Mouse (Mus musculus) olfactory bulb, adult 2 months (tissue): ENCODE results near the gene Plpp1. TPM values are rescaled to one million over a fixed set of nuclear protein-coding genes. Genes with fewer than 3 reads are reported as not detected.

Source experiments
- H3K27ac ChIP-seq: fragments of 200-500 bp; 2 replicates; pipeline ENCODE4 v1.5.1; 2012; ENCODE audit warnings: low read depth, low read length; ENCODE audit not compliant: insufficient read depth
- H3K4me1 ChIP-seq: fragments of 200-500 bp; 2 replicates; pipeline ENCODE4 v1.6.1; 2012; ENCODE audit warnings: low read length; ENCODE audit not compliant: control insufficient read depth, insufficient read depth
- H3K4me3 ChIP-seq: fragments of 200-500 bp; 2 replicates; pipeline ENCODE4 v1.5.1; 2012; ENCODE audit warnings: mild to moderate bottlenecking, low read depth, low read length, moderate library complexity; ENCODE audit not compliant: insufficient read depth
- CTCF ChIP-seq: fragments of 200-500 bp; IDR thresholded peaks from 2 replicates; pipeline ENCODE4 v1.5.1; 2012; ENCODE audit warnings: low read depth, mild to moderate bottlenecking, low read length, moderate library complexity; ENCODE audit not compliant: insufficient read depth
- POLR2A ChIP-seq: fragments of 200-500 bp; IDR thresholded peaks from 2 replicates; pipeline ENCODE4 v1.6.1; 2012; ENCODE audit warnings: mild to moderate bottlenecking, low read depth, low read length, moderate library complexity; ENCODE audit not compliant: insufficient read depth
- WGBS: fragments of 180-500 bp; shearing (Covaris S2); methylation state at CpG from one replicate; pipeline ENCODE4 v1.1.7; 2018; 5-methylcytosine and 5-hydroxymethylcytosine counted together
- polyA plus RNA-seq: library from polyadenylated mRNA; stranded (reverse); fragments of >200 nt; gene quantifications from 2 replicates; pipeline ENCODE4 v1.2.4, GENCODE M21; 2012; ENCODE audit warnings: low replicate concordance; ENCODE audit not compliant: missing spikeins, insufficient read depth, insufficient read length

Gene Plpp1
- polyA plus RNA-seq, 1 experiment, result not detected

GRCm38 (mm10) chr13:112823911-112824648 is 23.5 kb downstream of the Plpp1 start:
- no peak for TF ChIP-seq CTCF
- no peak for TF ChIP-seq POLR2A
- Histone ChIP-seq H3K4me1 (no peaks in the 10 kb centered on the region), H3K4me3 (no peak overlapping the region), H3K27ac (no peak overlapping the region)
- WGBS, result 73% methylated on average over 8 of the region's 8 CpGs

DNA sequence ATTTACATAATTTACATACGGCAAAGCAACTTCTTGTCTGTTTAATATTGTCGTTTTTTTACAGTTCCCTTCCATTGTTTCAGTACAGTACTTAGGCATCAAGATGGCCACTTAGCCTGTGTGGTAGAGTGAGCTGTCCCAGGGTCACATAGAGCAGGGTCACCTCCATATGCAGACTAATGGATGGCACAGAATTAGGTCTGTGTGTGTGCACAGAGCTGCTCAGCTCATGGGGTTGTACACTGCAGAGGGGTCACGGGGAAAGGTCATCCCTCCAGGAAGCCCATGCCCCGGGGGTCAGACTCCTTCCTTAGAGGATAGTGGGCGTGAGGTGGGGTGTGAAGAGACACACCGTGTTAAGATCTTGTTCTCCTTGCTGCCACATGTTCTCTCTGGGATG is 24.9 kb downstream of the Plpp1 start:
- 87% methylated on average over 6 of the region's 6 CpGs for WGBS
- H3K27ac ChIP-seq, result no peak overlapping the region
- H3K4me3 ChIP-seq, result no peak overlapping the region
- H3K4me1 ChIP-seq, result peaks cover 2% of the 10 kb centered on the region; the same call in 1 of the 2 replicates
- TF ChIP-seq CTCF (no peak), POLR2A (no peak)

DNA sequence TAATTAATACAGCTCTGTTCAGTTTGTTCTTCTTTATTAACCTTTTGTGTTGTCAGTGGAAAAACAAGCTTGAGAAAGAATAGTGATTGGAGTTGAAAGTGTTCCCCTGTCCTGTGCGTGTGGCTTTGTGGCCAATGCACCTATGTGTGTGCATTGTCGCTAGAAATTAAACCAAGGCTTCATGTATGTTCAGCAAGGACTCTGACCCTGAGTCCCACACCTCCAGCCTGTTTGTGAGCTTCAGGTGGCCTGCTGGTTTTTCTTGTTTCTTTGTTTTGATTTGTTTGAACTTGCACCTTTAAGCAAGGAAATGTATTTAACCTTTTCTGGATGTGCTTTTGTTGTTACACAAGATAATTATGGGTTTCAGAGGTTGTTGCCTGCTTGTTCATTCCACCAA is 29.0 kb downstream of the Plpp1 start:
- Histone ChIP-seq H3K27ac (no peak overlapping the region), H3K4me1 (peaks cover 11% of the 10 kb centered on the region), H3K4me3 (no peak overlapping the region)
- TF ChIP-seq POLR2A (no peak), CTCF (no peak)
- 94% methylated on average over 2 of the region's 2 CpGs for WGBS

- H3K4me3 ChIP-seq, result no peak overlapping the region
- H3K27ac ChIP-seq, result no peak overlapping the region
- WGBS, result 69% methylated on average over 2 of the region's 2 CpGs
- TF ChIP-seq POLR2A, result no peak
- TF ChIP-seq CTCF, result no peak
- peaks cover 15% of the 10 kb centered on the region for H3K4me1 ChIP-seq
Observed at GRCm38 (mm10) chr13:112832589-112832988, 32.0 kb downstream of the Plpp1 start.

DNA sequence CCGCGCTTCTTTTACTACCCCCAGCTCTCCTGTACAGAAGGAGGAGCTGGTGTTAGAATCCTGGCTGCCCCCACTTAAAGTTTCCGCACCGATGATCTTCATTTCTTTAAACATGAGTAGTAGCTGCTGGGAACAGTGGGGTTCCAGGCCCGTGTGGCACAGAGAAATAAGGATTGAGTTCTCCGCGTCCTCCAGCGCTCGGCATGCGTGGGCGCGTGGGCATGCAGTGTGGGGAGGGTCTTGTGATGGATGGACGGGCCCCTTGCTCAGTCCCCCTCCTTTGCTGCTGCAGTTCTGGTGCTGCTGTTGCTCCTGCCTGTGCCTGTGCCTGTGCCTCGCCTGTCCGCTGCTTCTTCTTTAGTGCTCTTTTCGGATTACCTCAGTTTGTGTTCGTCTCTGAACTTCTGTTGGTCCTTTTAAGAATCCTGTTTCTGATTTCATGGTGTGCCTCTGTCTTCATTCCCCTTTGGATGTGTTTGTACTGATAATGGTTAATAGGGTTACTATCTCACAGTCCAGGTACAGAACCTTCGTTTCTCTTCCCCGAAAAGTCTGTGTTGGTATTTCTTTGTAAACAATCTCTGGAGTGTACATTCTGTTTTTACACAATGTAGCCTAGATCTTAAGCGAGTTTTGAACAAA is 32.8 kb downstream of the Plpp1 start:
- 45% methylated on average over 20 of the region's 20 CpGs for WGBS

GRCm38 (mm10) chr13:112833895-112834263 is 33.3 kb downstream of the Plpp1 start:
- Histone ChIP-seq H3K4me1 (peaks cover 15% of the 10 kb centered on the region), H3K27ac (no peak overlapping the region), H3K4me3 (no peak overlapping the region)
- no peak for TF ChIP-seq POLR2A
- TF ChIP-seq CTCF, result no peak
- whole genome bisulfite sequencing, result 66% methylated on average over 3 of the region's 3 CpGs

More for the DNA sequence above, 32.8 kb downstream of the Plpp1 start:
- no peak for TF ChIP-seq POLR2A
- no peak for TF ChIP-seq CTCF
- H3K4me1 ChIP-seq, result peaks cover 15% of the 10 kb centered on the region
- peak overlapping the region; percentile 23 for H3K4me3 ChIP-seq
- no peak overlapping the region for H3K27ac ChIP-seq

DNA sequence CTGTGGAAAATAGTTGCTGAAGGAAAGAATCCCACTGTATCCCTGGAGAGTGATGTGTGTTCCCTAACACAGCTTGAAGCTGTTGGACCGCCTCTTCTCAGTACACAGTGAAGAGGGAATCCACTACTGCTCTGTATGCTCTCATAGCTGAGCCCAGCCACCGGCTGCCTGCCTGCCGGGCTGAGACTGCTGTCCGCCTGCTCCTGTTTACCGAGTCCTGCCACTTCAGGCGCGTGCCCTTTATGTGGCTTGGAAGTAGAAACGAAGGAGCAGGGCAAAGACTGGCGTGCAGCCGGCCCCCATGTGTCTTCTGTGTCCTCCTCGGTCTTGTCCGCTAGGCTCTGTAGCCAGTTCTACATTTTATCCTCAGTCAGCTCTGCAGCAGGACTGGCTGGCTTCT is 34.5 kb downstream of the Plpp1 start:
- no peak for TF ChIP-seq POLR2A
- TF ChIP-seq CTCF, result no peak
- WGBS, result 48% methylated on average over 12 of the region's 12 CpGs
- H3K4me3 ChIP-seq, result no peak overlapping the region
- no peak overlapping the region for H3K27ac ChIP-seq
- peaks cover 15% of the 10 kb centered on the region for H3K4me1 ChIP-seq

GRCm38 (mm10) chr13:112836951-112837350 is 36.4 kb downstream of the Plpp1 start:
- 87% methylated on average over 2 of the region's 2 CpGs for WGBS
- H3K4me1 ChIP-seq, result peaks cover 10% of the 10 kb centered on the region

DNA sequence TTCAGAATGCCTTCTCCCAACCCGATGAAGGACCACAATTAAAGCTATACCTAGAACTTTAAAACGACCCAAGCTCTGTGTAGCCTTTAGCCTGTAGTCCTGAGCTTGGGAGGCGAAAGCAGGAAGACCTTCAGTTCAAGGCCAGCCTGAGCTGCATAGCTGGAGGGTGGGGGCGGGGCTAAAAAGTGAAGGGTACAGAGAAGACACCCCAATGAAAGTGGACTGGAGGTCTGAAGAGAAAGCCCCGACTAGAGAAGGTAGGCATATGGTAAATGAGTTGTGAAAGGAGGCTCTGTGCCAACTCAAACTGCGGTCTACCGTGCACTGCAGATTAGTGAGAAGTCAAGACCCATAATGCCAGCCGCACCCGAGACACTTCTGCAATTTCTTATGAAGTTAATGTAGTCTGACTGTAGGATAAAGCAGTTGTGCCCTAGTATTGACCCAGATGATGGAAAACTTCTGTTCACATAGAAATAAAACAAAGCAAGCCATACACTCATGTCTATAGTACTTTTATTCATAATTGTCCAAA is 37.1 kb downstream of the Plpp1 start:
- WGBS, result 90% methylated on average over 9 of the region's 9 CpGs
- H3K4me3 ChIP-seq, result no peak overlapping the region
- TF ChIP-seq POLR2A (no peak), CTCF (no peak)
- H3K27ac ChIP-seq, result no peak overlapping the region
- peaks cover 7% of the 10 kb centered on the region for H3K4me1 ChIP-seq

More at GRCm38 (mm10) chr13:112836951-112837350, 36.4 kb downstream of the Plpp1 start:
- Histone ChIP-seq H3K4me3 (no peak overlapping the region), H3K27ac (no peak overlapping the region)
- no peak for TF ChIP-seq CTCF
- TF ChIP-seq POLR2A, result no peak
